Mouse (Mus musculus) heart, postnatal 0 days (tissue): ENCODE results near the gene Xxylt1. TPM values are rescaled to one million over a fixed set of nuclear protein-coding genes. Genes with fewer than 3 reads are reported as not detected.

Source experiments
- ATAC-seq: fragments of 200-750 bp; cut with Nextera tagmentation; 2 replicates; pipeline ENCODE4 v1.8.0; 2017; ENCODE audit warnings: low read depth, moderate number of reproducible peaks, moderate library complexity; ENCODE audit not compliant: insufficient read depth
- DNase-seq: peaks from one replicate; pipeline ENCODE4 v3.0.0-alpha.2; 2016; ENCODE audit warnings: low spot score
- H3K27ac ChIP-seq: fragments of 300-500 bp; sonication (generic); 2 replicates; pipeline ENCODE4 v1.5.1; 2014; ENCODE audit warnings: low read depth, mild to moderate bottlenecking
- H3K27me3 ChIP-seq: fragments of 300-500 bp; sonication (generic); 2 replicates; pipeline ENCODE4 v1.6.1; 2014; ENCODE audit warnings: low read length, mixed read lengths; ENCODE audit not compliant: control insufficient read depth, insufficient read depth
- H3K36me3 ChIP-seq: fragments of 300-500 bp; sonication (generic); replicated peaks from 2 replicates; pipeline ENCODE4 v1.6.1; 2014; ENCODE audit warnings: low read length, mixed read lengths; ENCODE audit not compliant: control insufficient read depth, insufficient read depth
- H3K4me1 ChIP-seq: fragments of 300-500 bp; sonication (generic); 2 replicates; pipeline ENCODE4 v1.6.1; 2014; ENCODE audit warnings: antibody characterized with exemption; ENCODE audit not compliant: control insufficient read depth, insufficient read depth
- H3K4me2 ChIP-seq: fragments of 300-500 bp; sonication (generic); 2 replicates; pipeline ENCODE4 v1.6.1; 2014; ENCODE audit warnings: low read depth, mild to moderate bottlenecking, low read length, moderate library complexity
- H3K4me3 ChIP-seq: fragments of 300-500 bp; sonication (generic); 2 replicates; pipeline ENCODE4 v1.5.1; 2014; ENCODE audit warnings: low read depth, low read length
- H3K9ac ChIP-seq: fragments of 300-500 bp; sonication (generic); replicated peaks from 2 replicates; pipeline ENCODE4 v1.6.1; 2014; ENCODE audit warnings: low read depth, low read length, mixed read lengths
- H3K9me3 ChIP-seq: fragments of 300-500 bp; sonication (generic); replicated peaks from 2 replicates; pipeline ENCODE4 v1.6.1; 2016; ENCODE audit warnings: low read length; ENCODE audit not compliant: control insufficient read depth
- CTCF ChIP-seq: IDR thresholded peaks from 2 replicates; pipeline ENCODE4 v1.5.1; 2016; ENCODE audit warnings: antibody characterized with exemption, control low read depth, low read depth
- EP300 ChIP-seq: IDR thresholded peaks from 2 replicates; pipeline ENCODE4 v1.6.1; 2016; ENCODE audit warnings: antibody characterized with exemption, low read depth
- WGBS: fragments of 180-500 bp; shearing (Covaris S2); extraction: QIAGEN DNeasy Blood & Tissue Kit; methylation state at CpG from one replicate; pipeline ENCODE4 v1.1.7; 2014; 5-methylcytosine and 5-hydroxymethylcytosine counted together
- polyA plus RNA-seq: library from polyadenylated mRNA; unstranded; fragments of >200 nt; fragmentation: Nextera tagmentation; extraction: Ambion mirVana; gene quantifications from 2 replicates; pipeline ENCODE4 v1.2.1, GENCODE M21; 2015
- total RNA-seq: library from RNA; depleted of rRNA; stranded (reverse); fragments of >200 nt; gene quantifications from 2 replicates; pipeline ENCODE4 v1.2.3, GENCODE M21; 2014; ENCODE audit warnings: low replicate concordance

Gene Xxylt1
- total and polyA plus RNA-seq, 2 experiments from 2014 or later, result 5.9 to 16.2 TPM

GRCm38 (mm10) chr16:31029739-31030485, 51.3 kb downstream of the Xxylt1 start:
- Histone ChIP-seq H3K4me3 (no peak overlapping the region), H3K9ac (no peak overlapping the region), H3K27me3 (no peaks in the 10 kb centered on the region), H3K4me1 (peaks cover 26% of the 10 kb centered on the region), H3K4me2 (no peak overlapping the region), H3K9me3 (no peaks in the 10 kb centered on the region), H3K36me3 (no peaks in the 10 kb centered on the region), H3K27ac (peak overlapping the region; percentile 51)
- ATAC-seq (no peak), DNase-seq (no peak)
- WGBS, result 53% methylated on average over 11 of the region's 11 CpGs
- no peak for TF ChIP-seq EP300
- TF ChIP-seq CTCF, result no peak

GRCm38 (mm10) chr16:31027675-31028074, 53.6 kb downstream of the Xxylt1 start:
- no peak for DNase-seq
- H3K4me1 ChIP-seq, result peaks cover 25% of the 10 kb centered on the region
- H3K27ac ChIP-seq, result peak overlapping the region; percentile 43; the same call in 1 of the 2 replicates
- H3K9me3 ChIP-seq, result no peaks in the 10 kb centered on the region
- peak; percentile 59; the same call in 1 of the 2 replicates for ATAC-seq
- H3K4me3 ChIP-seq, result no peak overlapping the region
- H3K4me2 ChIP-seq, result no peak overlapping the region
- H3K9ac ChIP-seq, result no peak overlapping the region
- H3K36me3 ChIP-seq, result no peaks in the 10 kb centered on the region
- no peaks in the 10 kb centered on the region for H3K27me3 ChIP-seq
- TF ChIP-seq CTCF (no peak), EP300 (peak; percentile 80)

- TF ChIP-seq CTCF (no peak), EP300 (no peak)
- WGBS, result 91% methylated on average over 7 of the region's 7 CpGs
- Histone ChIP-seq H3K27ac (no peak overlapping the region), H3K4me1 (peaks cover 21% of the 10 kb centered on the region), H3K9me3 (no peaks in the 10 kb centered on the region), H3K9ac (no peak overlapping the region), H3K4me3 (no peak overlapping the region), H3K4me2 (no peak overlapping the region), H3K36me3 (no peaks in the 10 kb centered on the region), H3K27me3 (no peaks in the 10 kb centered on the region)
- DNase-seq, result no peak
- ATAC-seq, result no peak
Measured at GRCm38 (mm10) chr16:31025516-31025915, 55.7 kb downstream of the Xxylt1 start.

- no peak overlapping the region for H3K9ac ChIP-seq
- TF ChIP-seq CTCF (no peak), EP300 (no peak)
- no peaks in the 10 kb centered on the region for H3K27me3 ChIP-seq
- no peak overlapping the region for H3K27ac ChIP-seq
- DNase-seq, result no peak
- no peaks in the 10 kb centered on the region for H3K9me3 ChIP-seq
- no peak overlapping the region for H3K4me2 ChIP-seq
- H3K4me1 ChIP-seq, result peaks cover 18% of the 10 kb centered on the region; the same call in 1 of the 2 replicates
- ATAC-seq, result no peak
- H3K36me3 ChIP-seq, result no peaks in the 10 kb centered on the region
- H3K4me3 ChIP-seq, result no peak overlapping the region
- WGBS, result 55% methylated on average over 4 of the region's 4 CpGs
Measured at GRCm38 (mm10) chr16:31024997-31025396, 56.2 kb downstream of the Xxylt1 start.

GRCm38 (mm10) chr16:31024221-31024620, 57.0 kb downstream of the Xxylt1 start:
- no peaks in the 10 kb centered on the region for H3K27me3 ChIP-seq
- H3K9ac ChIP-seq, result no peak overlapping the region
- no peak overlapping the region for H3K4me3 ChIP-seq
- WGBS, result 86% methylated on average over 7 of the region's 7 CpGs
- H3K4me2 ChIP-seq, result no peak overlapping the region
- DNase-seq (no peak), ATAC-seq (no peak)
- H3K4me1 ChIP-seq, result peaks cover 14% of the 10 kb centered on the region; the same call in 1 of the 2 replicates
- no peak for TF ChIP-seq EP300
- TF ChIP-seq CTCF, result no peak
- H3K27ac ChIP-seq, result no peak overlapping the region
- H3K36me3 ChIP-seq, result no peaks in the 10 kb centered on the region
- H3K9me3 ChIP-seq, result no peaks in the 10 kb centered on the region

- peaks cover 14% of the 10 kb centered on the region; the same call in 1 of the 2 replicates for H3K4me1 ChIP-seq
- TF ChIP-seq CTCF (no peak), EP300 (no peak)
- no peaks in the 10 kb centered on the region for H3K36me3 ChIP-seq
- no peaks in the 10 kb centered on the region for H3K9me3 ChIP-seq
- no peaks in the 10 kb centered on the region for H3K27me3 ChIP-seq
- no peak overlapping the region for H3K9ac ChIP-seq
- no peak for DNase-seq
- 90% methylated on average over 8 of the region's 8 CpGs for WGBS
- H3K4me3 ChIP-seq, result no peak overlapping the region
- ATAC-seq, result no peak
- no peak overlapping the region for H3K27ac ChIP-seq
- no peak overlapping the region for H3K4me2 ChIP-seq
Measured at GRCm38 (mm10) chr16:31023803-31024202, 57.4 kb downstream of the Xxylt1 start.
